Mouse (Mus musculus) gastrocnemius, adult 2 months (tissue): ENCODE data around the gene Dock8. TPM values are rescaled to one million over a fixed set of nuclear protein-coding genes. Genes with fewer than 3 reads are reported as not detected.

ENCODE experiments used
- DNase-seq: peaks from one replicate; pipeline ENCODE4 v3.0.0; 2022
- H3K27ac ChIP-seq: fragments of 200-600 bp; 2 replicates; pipeline ENCODE4 v1.8.1; 2022; ENCODE audit warnings: mild to moderate bottlenecking
- H3K4me3 ChIP-seq: fragments of 200-600 bp; 2 replicates; pipeline ENCODE4 v1.8.1; 2022; ENCODE audit warnings: mild to moderate bottlenecking, moderate library complexity
- CTCF ChIP-seq: fragments of 200-600 bp; IDR thresholded peaks from 2 replicates; pipeline ENCODE4 v1.8.1; 2022; ENCODE audit warnings: antibody characterized with exemption, mild to moderate bottlenecking, moderate library complexity
- intact Hi-C: fragments of 180-260 bp; cut with DNase I; formaldehyde crosslinking; loops from one replicate; pipeline ENCODE4 v1.15.1; 2025
- total RNA-seq, 2 experiments: library from RNA; stranded (reverse); gene quantifications; 2 replicates each; pipeline ENCODE4 v1.2.3; 2021

Gene Dock8
- total RNA-seq, 2 experiments from 2014 or later = 1.5 to 1.6 TPM

DNA sequence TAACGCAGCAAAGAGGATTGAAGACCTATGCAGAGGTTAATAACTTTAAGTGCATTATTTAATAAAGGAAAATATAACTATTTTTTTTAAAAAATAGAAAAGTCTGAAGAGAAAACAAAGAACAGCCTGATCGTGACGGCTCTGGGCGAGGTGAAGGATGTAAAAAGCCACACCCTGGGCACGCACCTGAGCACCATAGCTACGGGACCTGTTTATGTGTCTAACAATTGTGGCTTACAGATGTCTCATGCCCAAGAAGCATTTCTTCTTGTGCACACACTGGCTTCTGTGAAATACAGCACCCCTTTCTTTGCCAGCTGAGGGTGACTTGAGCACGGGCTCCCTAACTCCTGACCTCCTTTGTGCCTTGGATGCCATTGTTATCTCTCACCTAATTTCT is 56.2 kb downstream of the Dock8 start:
- Histone ChIP-seq H3K27ac (no peak overlapping the region), H3K4me3 (no peak overlapping the region)
- no peak for DNase-seq
- intact Hi-C loops = no loop called here
- no peak for TF ChIP-seq CTCF

DNA sequence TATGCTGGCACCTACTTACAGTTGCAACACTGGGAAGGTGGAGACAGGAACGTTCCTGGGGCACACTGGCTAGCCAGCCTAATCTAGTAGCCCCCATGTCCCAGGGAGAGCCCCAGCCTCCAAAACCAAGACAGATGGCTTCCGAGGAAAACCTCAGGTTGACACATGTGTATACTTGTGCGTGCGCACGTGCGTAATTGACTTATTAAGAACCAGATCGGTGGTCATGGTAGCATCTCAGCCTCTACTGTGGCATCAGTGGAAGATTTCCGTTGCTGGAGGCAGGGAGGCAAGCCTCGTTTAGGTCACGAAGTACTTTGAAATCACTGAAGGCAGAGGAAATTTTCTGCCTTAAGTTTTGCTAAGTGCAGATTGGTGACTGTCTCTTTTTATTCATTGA is 56.9 kb downstream of the Dock8 start:
- no peak for DNase-seq
- no peak for TF ChIP-seq CTCF
- Histone ChIP-seq H3K27ac (no peak overlapping the region), H3K4me3 (no peak overlapping the region)
- intact Hi-C loops = no loop called here

DNA sequence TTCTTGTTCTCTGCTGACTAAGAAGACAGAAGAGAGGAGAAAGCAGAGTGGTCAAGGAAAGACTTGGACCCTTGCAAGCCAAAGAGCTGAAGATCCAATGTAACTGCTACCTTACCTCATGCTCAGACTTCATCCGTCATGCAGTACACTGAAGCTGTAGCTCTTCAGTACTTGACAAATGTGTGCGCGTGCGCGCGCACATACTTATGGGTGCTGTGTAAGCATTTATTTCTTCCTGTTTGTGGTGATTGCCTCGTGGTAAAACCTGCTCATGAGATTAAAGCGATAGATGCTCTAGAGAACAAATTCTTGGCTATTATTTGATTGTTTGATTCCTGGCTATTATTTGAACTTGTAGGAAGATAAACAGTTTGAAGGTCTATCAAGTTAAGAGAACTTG is 58.5 kb downstream of the Dock8 start:
- intact Hi-C loops = no loop called here
- no peak for DNase-seq

DNA sequence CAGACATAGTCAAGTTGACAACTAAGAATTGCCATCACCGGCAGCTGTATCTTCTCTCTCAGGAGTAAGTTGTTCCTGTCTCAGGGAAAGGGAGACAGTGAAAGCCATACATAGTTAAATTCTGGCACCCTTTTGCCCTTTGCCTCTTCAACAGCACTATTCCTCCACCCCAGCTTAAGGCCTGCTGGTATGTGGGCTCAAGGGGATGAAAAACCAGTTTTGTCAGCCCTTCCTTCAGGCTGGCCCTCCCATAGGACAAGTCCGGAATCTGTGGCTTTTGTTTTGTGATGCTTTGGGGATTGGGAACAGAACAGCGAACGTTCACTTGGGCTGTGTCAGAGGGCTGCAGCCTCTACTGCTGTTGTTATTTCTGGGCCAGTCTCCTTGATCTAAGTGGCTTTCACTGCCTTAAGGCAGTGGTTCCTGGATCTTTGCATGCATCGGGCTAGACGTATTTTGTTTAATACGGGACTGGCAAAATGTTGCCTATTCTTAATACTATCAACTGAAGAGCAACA is 60.6 kb downstream of the Dock8 start:
- H3K4me3 ChIP-seq = peak overlapping the region; percentile 52
- TF ChIP-seq CTCF = no peak
- peak overlapping the region; percentile 9; the same call in 1 of the 2 replicates for H3K27ac ChIP-seq
- intact Hi-C loops = no loop called here
- DNase-seq = no peak

More for the DNA sequence above, 58.5 kb downstream of the Dock8 start:
- no peak overlapping the region for H3K27ac ChIP-seq
- TF ChIP-seq CTCF = no peak
- no peak overlapping the region for H3K4me3 ChIP-seq

DNA sequence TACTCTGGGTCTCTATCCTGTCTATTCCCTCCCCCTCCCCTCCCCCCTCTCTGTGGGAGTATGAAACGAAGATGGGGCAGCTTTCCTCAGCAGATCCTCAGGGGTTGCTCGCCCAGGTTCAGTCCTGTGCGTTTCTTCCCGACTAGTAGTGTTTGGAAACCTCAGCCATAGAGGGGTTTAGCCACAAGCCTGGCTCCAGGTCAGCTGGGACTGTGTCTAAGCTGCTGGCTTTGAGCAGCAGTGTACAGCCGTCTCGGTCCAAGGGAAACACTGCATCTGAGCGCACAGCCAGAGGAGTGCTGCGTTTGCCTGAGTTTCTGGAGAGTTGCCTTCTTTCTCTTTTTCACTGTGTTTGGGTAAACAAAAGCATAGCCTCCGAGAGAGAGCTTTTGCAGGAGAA is 61.0 kb downstream of the Dock8 start:
- Histone ChIP-seq H3K4me3 (peak overlapping the region; percentile 52), H3K27ac (peak overlapping the region; percentile 9; the same call in 1 of the 2 replicates)
- intact Hi-C loops = no loop called here
- DNase-seq = peak; percentile 45
- TF ChIP-seq CTCF = no peak

DNA sequence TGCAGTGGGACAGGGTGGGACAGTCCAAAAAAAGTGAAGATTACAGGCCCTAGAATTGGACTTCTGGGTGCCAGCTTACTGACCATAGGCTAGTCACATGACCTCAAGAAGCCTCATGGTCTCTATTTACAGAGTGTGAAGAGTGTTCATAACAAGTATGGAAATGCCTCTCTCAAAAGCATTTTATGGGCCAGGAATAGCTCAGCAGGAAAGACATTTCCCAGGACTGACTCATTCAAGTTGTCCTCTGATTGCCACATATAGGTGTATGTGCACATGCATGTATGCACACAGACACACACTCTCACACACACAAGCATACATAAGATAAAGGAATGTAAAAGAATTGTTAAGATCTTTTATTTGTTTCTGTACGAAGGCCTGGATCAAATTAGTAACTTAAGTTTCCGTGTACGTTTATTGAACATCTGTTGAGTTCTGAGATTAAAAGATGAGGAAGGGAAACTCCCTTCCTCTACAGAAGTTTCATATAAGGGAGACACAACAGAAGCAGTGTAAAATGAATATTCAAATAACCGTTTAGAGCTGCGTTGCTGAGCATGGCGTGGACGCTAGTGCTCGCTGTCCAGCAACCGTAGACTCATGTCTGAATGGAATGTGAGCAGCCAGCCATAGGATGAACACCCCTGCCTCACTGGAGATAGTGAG is 63.0 kb downstream of the Dock8 start:
- no peak for DNase-seq
- Histone ChIP-seq H3K27ac (no peak overlapping the region), H3K4me3 (no peak overlapping the region)
- TF ChIP-seq CTCF = no peak
- intact Hi-C loops = no loop called here

DNA sequence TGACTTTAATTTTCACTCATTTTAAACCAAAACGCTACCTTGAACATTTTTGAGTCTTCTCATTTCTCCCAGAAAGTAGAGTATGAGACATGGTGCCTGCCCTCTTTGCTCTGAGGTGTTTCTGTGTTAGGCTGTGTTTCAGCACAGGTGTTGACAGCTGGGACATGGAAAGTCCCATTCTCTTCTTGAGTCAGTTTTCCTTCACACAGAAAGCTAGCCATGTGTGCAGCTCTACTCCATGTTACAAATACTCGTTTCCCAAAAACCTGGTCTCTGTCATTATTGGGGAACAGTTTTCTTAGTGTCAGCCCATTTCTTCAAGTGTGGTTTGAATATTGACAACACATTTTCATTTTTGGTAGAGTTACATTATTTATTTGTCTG is 63.5 kb downstream of the Dock8 start:
- TF ChIP-seq CTCF = no peak
- intact Hi-C loops = no loop called here
- no peak overlapping the region for H3K27ac ChIP-seq
- no peak for DNase-seq
- no peak overlapping the region for H3K4me3 ChIP-seq

DNA sequence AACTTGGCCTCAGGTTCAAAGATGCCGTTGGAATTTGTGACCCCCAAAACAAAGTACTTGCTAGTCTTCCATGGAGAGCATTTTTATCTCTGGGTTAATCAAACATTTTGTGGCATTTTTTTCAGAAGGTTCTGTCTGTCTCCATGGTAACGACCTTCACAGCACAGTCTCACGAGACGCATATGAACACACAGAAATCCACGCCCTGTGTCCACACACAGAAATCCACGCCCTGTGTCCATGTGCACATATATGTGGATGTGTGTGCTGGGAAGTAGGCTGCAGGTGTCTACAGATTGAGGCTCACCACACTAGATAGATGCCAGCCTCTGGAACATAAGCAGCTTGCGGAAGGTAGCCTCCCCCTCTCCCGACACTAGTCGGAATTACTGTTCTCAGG is 66.9 kb downstream of the Dock8 start:
- Histone ChIP-seq H3K27ac (no peak overlapping the region), H3K4me3 (no peak overlapping the region)
- intact Hi-C loops = no loop called here
- no peak for DNase-seq
- TF ChIP-seq CTCF = no peak

DNA sequence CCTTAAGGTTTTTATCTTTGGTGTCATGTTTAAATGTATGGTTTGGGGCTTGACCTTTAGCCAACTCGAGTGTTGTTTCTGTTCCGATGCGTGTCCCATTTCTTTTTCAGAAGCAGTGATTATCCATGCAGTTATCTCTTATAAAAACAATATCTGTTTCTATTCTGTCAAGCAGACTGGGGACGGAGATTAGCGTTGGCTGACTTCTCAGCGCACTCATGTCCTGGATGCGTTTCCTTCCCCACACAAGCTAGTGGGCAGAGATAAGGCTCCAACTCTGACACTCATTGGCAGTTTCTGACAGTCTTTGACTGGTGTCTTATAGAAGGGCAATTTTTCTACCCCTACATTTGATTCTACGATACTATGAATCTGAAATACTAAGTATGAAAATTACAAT is 69.2 kb downstream of the Dock8 start:
- TF ChIP-seq CTCF = no peak
- intact Hi-C loops = no loop called here
- Histone ChIP-seq H3K27ac (no peak overlapping the region), H3K4me3 (no peak overlapping the region)
- no peak for DNase-seq

DNA sequence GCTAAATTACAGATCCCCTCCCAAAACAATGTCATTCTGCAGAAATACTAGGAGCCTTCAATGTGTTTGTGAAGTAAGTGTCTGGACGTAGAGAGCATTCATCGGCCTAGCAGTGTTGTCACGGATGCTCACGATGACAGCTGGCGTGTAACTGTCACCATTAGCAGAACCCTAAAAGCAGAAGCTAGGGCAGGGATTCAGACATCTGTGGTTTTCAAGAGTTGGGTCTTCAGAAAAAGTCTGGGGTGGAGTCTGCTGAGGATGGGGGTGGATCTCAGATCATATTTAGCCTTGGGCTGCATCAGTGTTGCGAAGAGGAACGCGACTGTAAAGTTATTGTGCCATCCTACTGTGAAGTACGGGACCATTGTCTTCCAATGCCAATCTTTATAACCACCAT is 73.2 kb downstream of the Dock8 start:
- Histone ChIP-seq H3K27ac (no peak overlapping the region), H3K4me3 (no peak overlapping the region)
- DNase-seq = no peak
- intact Hi-C loops = no loop called here
- no peak for TF ChIP-seq CTCF

DNA sequence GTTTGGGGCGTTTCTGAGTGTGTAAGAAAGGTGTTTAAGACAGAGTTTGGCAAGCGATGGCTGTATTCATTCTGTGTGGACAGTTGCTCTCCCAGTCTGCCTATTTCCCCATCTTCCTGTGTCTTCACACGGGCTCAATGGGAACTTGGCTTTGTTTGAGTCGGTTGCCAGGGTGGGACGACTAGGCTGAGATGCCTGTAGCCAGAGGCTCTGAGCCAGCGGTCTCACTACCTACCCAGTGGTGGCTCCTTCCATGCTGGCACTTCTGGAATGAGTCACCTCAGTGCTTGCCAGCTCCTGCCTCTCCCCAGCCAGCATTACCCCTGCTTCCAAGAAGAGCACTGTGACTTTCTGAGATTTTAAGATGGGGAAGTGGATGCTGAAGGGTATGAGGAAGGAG is 75.4 kb downstream of the Dock8 start:
- no peak overlapping the region for H3K27ac ChIP-seq
- peak; percentile 43 for DNase-seq
- no peak overlapping the region for H3K4me3 ChIP-seq
- TF ChIP-seq CTCF = no peak
- intact Hi-C loops = no loop called here

DNA sequence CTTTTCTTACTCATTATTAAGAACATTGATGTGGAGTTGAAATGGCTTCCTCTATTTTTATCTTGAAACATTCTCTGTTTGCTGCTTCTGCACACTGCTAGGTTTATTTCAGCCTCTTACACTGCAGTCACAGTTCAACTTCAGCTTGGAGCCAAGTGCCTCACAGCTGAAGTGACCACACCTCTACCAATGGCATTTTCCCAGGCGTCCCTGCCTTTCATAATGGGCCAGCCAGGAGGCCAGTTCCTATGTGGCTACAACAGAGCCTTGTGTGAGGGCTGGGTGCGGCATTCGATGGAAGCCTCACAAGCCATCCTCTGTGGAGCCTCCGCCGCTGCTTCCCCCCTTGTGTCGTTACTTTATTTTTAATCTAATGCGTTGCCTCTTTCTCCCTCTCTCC is 78.3 kb downstream of the Dock8 start:
- peak; percentile 22 for DNase-seq
- intact Hi-C loops = no loop called here
- Histone ChIP-seq H3K27ac (no peak overlapping the region), H3K4me3 (no peak overlapping the region)
- TF ChIP-seq CTCF = no peak

DNA sequence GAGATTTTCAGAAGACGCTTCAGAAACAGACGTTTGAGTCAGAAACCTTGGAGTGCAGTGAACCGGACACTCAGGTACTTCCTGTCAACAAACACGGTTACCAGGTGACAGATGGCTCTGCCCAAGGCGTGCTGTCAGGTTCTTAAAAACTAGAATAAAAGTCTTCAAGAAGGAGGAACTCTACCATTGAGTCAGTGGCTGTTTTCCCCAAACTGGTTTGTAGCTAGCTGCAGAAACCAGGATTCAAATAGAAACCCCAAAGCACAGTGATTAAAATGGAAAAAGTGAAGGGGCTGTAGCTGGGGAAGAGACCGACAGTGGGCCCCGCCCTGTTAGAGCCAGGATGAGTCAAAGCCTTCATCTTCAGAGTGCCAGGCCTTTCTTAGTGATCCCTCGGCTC is 78.8 kb downstream of the Dock8 start:
- H3K4me3 ChIP-seq = no peak overlapping the region
- H3K27ac ChIP-seq = no peak overlapping the region
- intact Hi-C loops = no loop called here
- no peak for TF ChIP-seq CTCF
- DNase-seq = no peak

DNA sequence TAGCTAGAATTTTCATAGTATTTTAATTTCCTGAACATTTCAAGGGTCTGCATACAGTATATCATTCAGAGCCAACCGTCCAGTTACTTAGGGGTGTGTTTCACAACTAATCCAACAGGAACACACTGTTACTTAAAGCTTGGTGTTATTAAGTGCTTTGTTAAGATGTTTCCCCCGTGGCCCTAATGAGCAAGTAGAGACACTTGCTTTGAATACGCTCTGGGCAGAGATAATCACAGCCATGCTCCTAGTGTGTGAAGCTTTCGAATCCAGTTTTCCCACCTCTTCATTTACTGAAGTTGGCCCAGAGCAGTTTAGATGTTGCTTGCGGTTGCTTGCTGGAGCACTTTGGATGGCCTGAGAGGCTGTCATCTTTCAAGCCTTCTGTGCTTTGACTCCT is 80.8 kb downstream of the Dock8 start:
- DNase-seq = no peak
- intact Hi-C loops = no loop called here
- H3K4me3 ChIP-seq = no peak overlapping the region
- TF ChIP-seq CTCF = no peak
- H3K27ac ChIP-seq = no peak overlapping the region
